In genomic region chr9:108991428-108992084, GRCm38 (mm10) we compare ENCODE assay signal across 8 mouse cellular contexts. TPM values are rescaled to one million over a fixed set of nuclear protein-coding genes. Genes with fewer than 3 reads are reported as not detected.
DNase-seq lines count a peak whose midpoint lies in the region; ATAC-seq lines count a peak whose summit lies in the region.

Gene Pfkfb4, plus strand, starts transcription at chr9:108991778.

- WGBS in heart, embryonic 14.5 days: under 1% methylated on average over 31 of the region's 31 CpGs
- WGBS in liver, embryonic 13.5 days (ENCODE audit: insufficient replicate concordance): 2% methylated on average over 31 of the region's 31 CpGs
- WGBS in stomach, embryonic 16.5 days: under 1% methylated on average over 31 of the region's 31 CpGs

- H3K9ac ChIP-seq in heart, embryonic 14.5 days (ENCODE audit: low read length): peak within 1 kb of the TSS; percentile 72
- peak within 1 kb of the TSS; percentile 65 for H3K9ac ChIP-seq in liver, embryonic 13.5 days
- H3K9ac ChIP-seq in stomach, embryonic 16.5 days (ENCODE audit: low read length): peak within 1 kb of the TSS; percentile 75

- DNase-seq in c-Kit-negative CD71-positive TER-119-positive erythroid progenitor cells, embryonic 14.5 days (ENCODE audit: low read depth, low spot score): peak; percentile 92
- peak; percentile 94 for DNase-seq in fibroblast of lung, adult 2 months (ENCODE audit: low read depth)
- peak; percentile 99 for DNase-seq in kidney, postnatal 14 days
- DNase-seq in liver, embryonic 13.5 days: peak; percentile 97
- peak; percentile 91 for DNase-seq in neural tube, embryonic 10.5 days (ENCODE audit: extremely low spot score, low spot score)

- H3K27ac ChIP-seq in heart, embryonic 14.5 days (replicated peaks in 1 of 2; ENCODE audit: control insufficient read depth in 1 of 2, insufficient read depth in 1 of 2, low read depth in 2 of 2, low read length in 2 of 2): peak within 1 kb of the TSS; percentile 86 to 88
- H3K27ac ChIP-seq in liver, embryonic 13.5 days: peak within 1 kb of the TSS; percentile 77
- peak within 1 kb of the TSS; percentile 96 for H3K27ac ChIP-seq in stomach, embryonic 16.5 days (ENCODE audit: low read length)

- peak within 1 kb of the TSS; percentile 52 to 71 for H3K4me3 ChIP-seq in heart, embryonic 14.5 days (ENCODE audit: control insufficient read depth in 1 of 2, insufficient read depth in 1 of 2, low read depth in 1 of 2, low read length in 2 of 2)
- H3K4me3 ChIP-seq in liver, embryonic 13.5 days (replicated peaks): peak within 1 kb of the TSS; percentile 65
- H3K4me3 ChIP-seq in stomach, embryonic 16.5 days (replicated peaks; ENCODE audit: low read length): peak within 1 kb of the TSS; percentile 64

- no peaks in the 10 kb centered on the region for H3K27me3 ChIP-seq in heart, embryonic 14.5 days (ENCODE audit: control insufficient read depth, insufficient read depth, low read length)
- no peaks in the 10 kb centered on the region for H3K27me3 ChIP-seq in liver, embryonic 13.5 days
- no peaks in the 10 kb centered on the region for H3K27me3 ChIP-seq in stomach, embryonic 16.5 days (ENCODE audit: control insufficient read depth, insufficient read depth, low read length)

- H3K36me3 ChIP-seq in heart, embryonic 14.5 days (ENCODE audit: control insufficient read depth, insufficient read depth, low read length): no peaks in the 10 kb centered on the region
- no peaks in the 10 kb centered on the region for H3K36me3 ChIP-seq in liver, embryonic 13.5 days
- H3K36me3 ChIP-seq in stomach, embryonic 16.5 days (ENCODE audit: control insufficient read depth, insufficient read depth, low read length): no peaks in the 10 kb centered on the region

- H3K4me2 ChIP-seq in heart, embryonic 14.5 days (ENCODE audit: low read length): peak within 1 kb of the TSS; percentile 88
- peak within 1 kb of the TSS; percentile 91 for H3K4me2 ChIP-seq in liver, embryonic 13.5 days
- peak within 1 kb of the TSS; percentile 96 for H3K4me2 ChIP-seq in stomach, embryonic 16.5 days (ENCODE audit: low read depth, low read length)

- H3K9me3 ChIP-seq in heart, embryonic 14.5 days (ENCODE audit: control insufficient read depth, low read length): no peaks in the 10 kb centered on the region
- no peaks in the 10 kb centered on the region for H3K9me3 ChIP-seq in liver, embryonic 13.5 days (replicated peaks)
- no peaks in the 10 kb centered on the region for H3K9me3 ChIP-seq in stomach, embryonic 16.5 days (replicated peaks; ENCODE audit: control insufficient read depth, low read length)

- ATAC-seq in CD4-positive, CD25-positive, alpha-beta regulatory T cell, adult 4 months: peak; percentile 96
- ATAC-seq in heart, embryonic 14.5 days (ENCODE audit: insufficient number of reproducible peaks, insufficient read depth, low FRiP score, low read depth): peak; percentile 92
- peak; percentile 96 for ATAC-seq in liver, embryonic 13.5 days (ENCODE audit: low read depth)
- peak; percentile 96 for ATAC-seq in stomach, embryonic 16.5 days (ENCODE audit: insufficient read depth, low FRiP score)

- H3K4me1 ChIP-seq in heart, embryonic 14.5 days (ENCODE audit: control insufficient read depth in 2 of 2, insufficient read depth in 2 of 2, low read length in 2 of 2): peaks cover 33 to 43% of the 10 kb centered on the region in 2 experiments
- peaks cover 76% of the 10 kb centered on the region for H3K4me1 ChIP-seq in liver, embryonic 13.5 days (replicated peaks)
- H3K4me1 ChIP-seq in stomach, embryonic 16.5 days (ENCODE audit: control insufficient read depth, insufficient read depth, low read length): peaks cover 36% of the 10 kb centered on the region

RNA-seq across cellular contexts. Expression of gene Pfkfb4, which starts in this region (rescaled TPM):
- polyA plus RNA-seq in CD4-positive, CD25-positive, alpha-beta regulatory T cell, adult 4 months (2017; shearing (Covaris generic)): 10 to 100 TPM in 1 of 2 experiments, 1 to 10 TPM in 1; 6.1 to 12.7 TPM
- 2.9 and 3.2 TPM in 2 replicates for polyA plus RNA-seq in heart, embryonic 14.5 days (2014; fragmentation: Nextera tagmentation; extraction: Ambion mirVana)
- 2.3 and 2.5 TPM in 2 replicates for polyA plus RNA-seq in liver, embryonic 13.5 days (2015; fragmentation: Nextera tagmentation; extraction: Ambion mirVana)
- 10.2 and 11.2 TPM in 2 replicates for polyA plus RNA-seq in stomach, embryonic 16.5 days (2015; fragmentation: Nextera tagmentation; extraction: Ambion mirVana)

Comparison
In these comparisons a context has a peak if more than half of its experiments do, and no peak if none do; other contexts are left out.
1. Peak in every context shown above with its lines: DNase-seq, ATAC-seq, H3K4me3 ChIP-seq and H3K27ac ChIP-seq.